1 mouse cellular context compared by ENCODE assay signal in genomic region chr3:103802861-103803260, GRCm38 (mm10).
TF ChIP-seq lines count a peak whose summit lies in the region.

No protein-coding gene starts in this region.

TF ChIP-seq in MEL, 35 proteins besides CTCF, POLR2A, EP300 and RAD21:
- TF ChIP-seq ZC3H11A (IDR thresholded peaks at IDR 0.05; ENCODE audit: low read depth, low read length) (no peak), MYB (IDR thresholded peaks at IDR 0.05; ENCODE audit: low read depth, low read length) (no peak), USF2 (IDR thresholded peaks at IDR 0.05; ENCODE audit: borderline replicate concordance in 1 of 2, insufficient read depth in 1 of 2, low read depth in 1 of 2, low read length in 2 of 2) (no peak), SMC3 (IDR thresholded peaks at IDR 0.05; ENCODE audit: low read depth, low read length) (no peak), MAFK (IDR thresholded peaks at IDR 0.05; ENCODE audit: borderline replicate concordance, low read depth, low read length) (no peak), ZKSCAN1 (IDR thresholded peaks at IDR 0.05; ENCODE audit: low read depth, low read length) (no peak), JUND (IDR thresholded peaks at IDR 0.05; ENCODE audit: low read depth, low read length) (no peak), MXI1 (IDR thresholded peaks at IDR 0.05; ENCODE audit: low read depth, low read length) (no peak)
